Mouse (Mus musculus) ES-Bruce4 (cell line): ENCODE results near the gene Hus1. TPM values are rescaled to one million over a fixed set of nuclear protein-coding genes. Genes with fewer than 3 reads are reported as not detected.
A peak's percentile ranks its signal among the peaks of the same experiment; 100 is the strongest.

ENCODE experiments used
- H3K27ac ChIP-seq: 2 replicates; pipeline ENCODE4 v1.5.1; 2012; ENCODE audit warnings: low read length, inconsistent platforms; ENCODE audit not compliant: insufficient read depth
- H3K27me3 ChIP-seq: 2 replicates; pipeline ENCODE4 v1.6.1; 2012; ENCODE audit warnings: mild to moderate bottlenecking, low read length, inconsistent platforms; ENCODE audit not compliant: control insufficient read depth, poor library complexity, insufficient read depth, severe bottlenecking
- H3K36me3 ChIP-seq: 2 replicates; pipeline ENCODE4 v1.6.1; 2012; ENCODE audit warnings: inconsistent platforms, mild to moderate bottlenecking, low read length, moderate library complexity; ENCODE audit not compliant: control insufficient read depth, poor library complexity, insufficient read depth, severe bottlenecking
- H3K4me1 ChIP-seq: one replicate; pipeline ENCODE4 v1.8.1; 2011; ENCODE audit warnings: low read length; ENCODE audit not compliant: control insufficient read depth, insufficient read depth
- H3K4me3 ChIP-seq: 2 replicates; pipeline ENCODE4 v1.5.1; 2011; ENCODE audit warnings: low read depth, mild to moderate bottlenecking, low read length
- H3K9ac ChIP-seq: 2 replicates; pipeline ENCODE4 v1.6.1; 2012; ENCODE audit warnings: low read depth, mild to moderate bottlenecking, inconsistent platforms; ENCODE audit not compliant: poor library complexity, severe bottlenecking
- H3K9me3 ChIP-seq: replicated peaks from 2 replicates; pipeline ENCODE4 v1.6.1; 2012; ENCODE audit warnings: mild to moderate bottlenecking, low read length, inconsistent platforms; ENCODE audit not compliant: control insufficient read depth, poor library complexity, insufficient read depth, severe bottlenecking
- CTCF ChIP-seq: IDR thresholded peaks from one replicate; pipeline ENCODE4 v1.8.1; 2011; ENCODE audit warnings: low read depth, low read length
- EP300 ChIP-seq: IDR thresholded peaks from 2 replicates; pipeline ENCODE4 v1.6.1; 2011; ENCODE audit warnings: low read depth, low read length; ENCODE audit not compliant: insufficient read depth
- POLR2A ChIP-seq: IDR thresholded peaks from one replicate; pipeline ENCODE4 v1.8.1; 2011; ENCODE audit warnings: low read length; ENCODE audit not compliant: insufficient read depth
- polyA plus RNA-seq: library from polyadenylated mRNA; stranded (reverse); fragments of >200 nt; gene quantifications from 2 replicates; pipeline ENCODE4 v1.2.4, GENCODE M21; 2011; ENCODE audit warnings: low read depth; ENCODE audit not compliant: missing spikeins, insufficient read depth, insufficient read length

The Hus1 gene
- polyA plus RNA-seq, 1 experiment, result 33.7 TPM

DNA sequence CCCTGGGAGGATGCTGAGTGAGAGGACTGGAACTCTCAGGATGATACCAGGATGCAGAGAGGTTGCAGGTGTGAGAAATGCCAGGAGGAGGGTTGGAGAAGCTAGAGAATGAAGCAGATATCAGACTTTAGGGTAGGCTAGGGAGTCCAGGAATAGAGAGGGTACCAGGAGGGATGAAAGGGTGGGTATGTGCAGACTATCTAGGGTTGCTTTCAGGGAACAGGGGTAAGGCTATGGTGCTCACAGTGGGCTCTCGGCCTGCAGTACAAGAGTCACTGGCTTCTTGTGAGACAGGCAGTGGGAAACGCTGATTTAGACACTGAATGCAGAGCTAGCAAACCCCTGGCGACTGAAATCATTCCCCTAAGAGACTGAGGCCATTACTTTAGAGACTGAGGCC, 37.8 kb downstream of the Hus1 start, which contains the start of gene Pkd1l1:
TSS of gene Pkd1l1 (minus strand) at position 101 of the 400 bp plus-strand sequence.
- no peaks in the 10 kb centered on the region for H3K36me3 ChIP-seq
- no peaks in the 10 kb centered on the region for H3K4me1 ChIP-seq
- no peak within 1 kb of the TSS for H3K4me3 ChIP-seq
- no peak within 1 kb of the TSS for H3K9ac ChIP-seq
- H3K27me3 ChIP-seq, result no peaks in the 10 kb centered on the region
- no peaks in the 10 kb centered on the region for H3K9me3 ChIP-seq
- no peak within 1 kb of the TSS for H3K27ac ChIP-seq
- TF ChIP-seq EP300 (no peak), POLR2A (no peak), CTCF (no peak)

DNA sequence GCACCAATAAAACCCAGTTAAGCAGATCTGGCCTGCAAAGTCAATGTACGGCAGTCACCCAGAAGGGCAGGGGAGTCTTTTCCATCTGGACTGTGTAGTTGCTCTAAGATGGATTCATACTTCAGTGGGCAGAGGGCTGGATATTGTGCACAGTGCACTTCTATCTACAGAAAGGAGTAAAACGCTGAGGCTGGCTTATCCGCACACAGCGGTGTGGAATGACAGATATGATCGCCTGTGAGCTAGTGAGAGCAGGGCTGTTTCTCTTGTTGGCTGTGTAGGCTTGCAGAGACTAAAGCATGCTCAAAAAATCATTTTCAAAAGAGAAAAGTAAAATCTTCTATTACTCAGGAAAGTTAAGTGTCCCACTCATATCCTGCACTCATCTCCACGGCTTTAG, 38.9 kb downstream of the Hus1 start:
- Histone ChIP-seq H3K4me1 (no peaks in the 10 kb centered on the region), H3K9me3 (no peaks in the 10 kb centered on the region), H3K4me3 (no peak overlapping the region), H3K9ac (no peak overlapping the region), H3K27ac (no peak overlapping the region), H3K27me3 (no peaks in the 10 kb centered on the region), H3K36me3 (no peaks in the 10 kb centered on the region)
- TF ChIP-seq POLR2A (no peak), CTCF (no peak), EP300 (no peak)

DNA sequence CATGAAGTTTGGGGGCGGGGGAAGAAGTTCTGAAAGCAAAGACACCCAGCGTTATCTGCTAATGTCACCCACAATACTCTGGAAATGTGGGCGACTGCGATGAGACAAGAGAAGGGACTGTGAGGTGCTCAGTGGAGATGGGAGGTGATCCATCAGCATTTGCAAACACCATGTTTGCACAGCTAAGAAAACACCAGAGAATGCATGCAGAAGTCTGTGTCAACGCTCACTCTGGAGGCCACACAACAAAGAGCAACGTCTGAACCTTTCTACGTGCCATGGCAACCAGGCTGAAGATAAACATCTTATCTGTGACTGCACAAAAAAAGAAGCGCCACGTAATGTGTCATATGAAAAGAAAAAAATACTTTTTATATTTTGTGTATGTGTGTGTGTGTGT, 40.5 kb downstream of the Hus1 start:
- Histone ChIP-seq H3K9me3 (no peaks in the 10 kb centered on the region), H3K9ac (no peak overlapping the region), H3K27ac (no peak overlapping the region), H3K4me1 (no peaks in the 10 kb centered on the region), H3K27me3 (no peaks in the 10 kb centered on the region), H3K4me3 (no peak overlapping the region), H3K36me3 (no peaks in the 10 kb centered on the region)
- TF ChIP-seq CTCF (no peak), EP300 (no peak), POLR2A (no peak)

DNA sequence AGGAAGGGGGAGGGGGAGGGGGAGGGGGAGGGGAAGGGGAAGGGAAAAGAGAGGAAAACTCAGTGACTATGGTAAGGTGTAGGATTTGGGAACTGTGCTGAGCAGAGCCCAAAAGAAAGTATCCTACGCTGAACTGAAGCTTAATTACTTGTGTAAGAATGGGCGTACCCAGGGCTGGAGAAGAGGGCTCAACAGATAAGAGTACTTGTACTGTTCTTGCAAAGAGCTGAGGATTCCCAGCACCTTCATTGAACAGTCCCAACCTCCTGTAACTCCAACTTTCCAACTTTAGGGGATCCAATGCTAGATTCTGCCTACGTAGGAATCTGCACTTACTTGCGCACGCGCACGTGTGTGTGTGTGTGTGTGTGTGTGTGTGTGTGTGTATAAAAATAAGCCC, 42.9 kb downstream of the Hus1 start:
- no peak for TF ChIP-seq EP300
- no peaks in the 10 kb centered on the region for H3K36me3 ChIP-seq
- no peak overlapping the region for H3K27ac ChIP-seq
- H3K4me3 ChIP-seq, result no peak overlapping the region
- no peaks in the 10 kb centered on the region for H3K4me1 ChIP-seq
- no peak overlapping the region for H3K9ac ChIP-seq
- H3K9me3 ChIP-seq, result no peaks in the 10 kb centered on the region
- H3K27me3 ChIP-seq, result no peaks in the 10 kb centered on the region

DNA sequence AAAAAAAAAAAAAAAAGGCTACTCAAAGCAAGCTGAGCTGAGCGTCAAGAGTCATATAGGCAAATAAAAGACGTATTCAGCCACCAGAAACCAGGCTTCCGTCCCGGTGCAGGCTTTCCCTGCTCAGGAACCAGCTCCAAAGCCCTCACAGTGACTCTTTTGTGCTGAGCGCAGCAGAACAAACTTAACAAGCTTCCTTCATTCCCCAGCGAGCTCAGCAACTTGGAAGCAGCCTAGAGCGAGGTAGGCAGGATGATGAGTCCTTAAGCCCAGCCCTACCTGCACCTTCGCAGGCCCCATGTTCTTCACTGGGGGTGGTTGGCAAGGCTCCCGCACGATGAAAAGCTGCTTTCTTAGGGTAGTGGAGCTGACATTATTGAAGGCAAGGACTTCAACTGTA, 52.4 kb downstream of the Hus1 start:
- TF ChIP-seq EP300, result no peak
- TF ChIP-seq CTCF, result no peak
- TF ChIP-seq POLR2A, result no peak
- no peak overlapping the region for H3K4me3 ChIP-seq
- no peaks in the 10 kb centered on the region for H3K36me3 ChIP-seq
- no peak overlapping the region for H3K9ac ChIP-seq
- no peaks in the 10 kb centered on the region for H3K27me3 ChIP-seq
- no peak overlapping the region for H3K27ac ChIP-seq
- H3K4me1 ChIP-seq, result no peaks in the 10 kb centered on the region
- no peaks in the 10 kb centered on the region for H3K9me3 ChIP-seq

DNA sequence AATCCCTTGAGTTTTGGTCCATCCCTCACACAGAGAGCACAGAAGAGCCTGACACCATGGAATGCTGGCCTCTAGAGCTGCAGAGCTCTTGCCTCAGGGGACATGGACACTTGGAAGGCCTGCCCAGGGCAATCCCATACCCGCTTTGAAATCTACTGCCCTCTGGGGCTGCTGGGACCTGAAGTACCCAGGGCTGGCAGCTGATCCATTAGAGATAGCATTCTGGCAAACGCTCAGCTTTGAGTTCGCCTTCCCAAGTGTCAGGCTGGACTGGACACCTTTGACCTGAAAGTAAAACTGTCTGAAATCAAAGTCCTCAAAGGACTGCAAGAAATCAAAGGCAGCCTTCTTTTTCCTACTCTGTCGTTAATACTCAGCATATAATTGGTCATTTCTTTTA, 52.9 kb downstream of the Hus1 start:
- no peaks in the 10 kb centered on the region for H3K9me3 ChIP-seq
- H3K36me3 ChIP-seq, result no peaks in the 10 kb centered on the region
- no peak overlapping the region for H3K4me3 ChIP-seq
- H3K27ac ChIP-seq, result no peak overlapping the region
- no peaks in the 10 kb centered on the region for H3K4me1 ChIP-seq
- H3K9ac ChIP-seq, result no peak overlapping the region
- TF ChIP-seq CTCF, result no peak
- no peak for TF ChIP-seq POLR2A
- no peak for TF ChIP-seq EP300
- H3K27me3 ChIP-seq, result no peaks in the 10 kb centered on the region

DNA sequence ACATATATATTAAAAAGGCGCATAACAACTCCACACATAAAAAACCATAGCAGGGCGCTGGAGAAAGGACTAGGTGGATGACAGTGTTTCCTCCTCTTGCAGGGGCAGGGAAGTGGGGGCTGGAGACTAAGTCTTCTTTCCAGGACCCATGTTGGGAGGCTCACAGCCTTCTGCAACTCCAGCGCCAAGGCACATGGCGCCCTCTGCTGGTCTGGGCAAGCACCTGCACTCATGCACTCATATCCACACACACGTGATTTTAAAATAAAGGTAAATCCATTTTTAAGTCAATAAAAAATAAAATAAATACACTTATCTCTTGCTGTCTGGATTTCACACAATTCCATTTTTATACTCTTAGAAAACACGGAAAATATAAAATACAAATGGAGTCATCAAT, 54.0 kb downstream of the Hus1 start:
- Histone ChIP-seq H3K27me3 (no peaks in the 10 kb centered on the region), H3K4me1 (no peaks in the 10 kb centered on the region), H3K9ac (no peak overlapping the region), H3K27ac (no peak overlapping the region), H3K4me3 (no peak overlapping the region), H3K9me3 (no peaks in the 10 kb centered on the region), H3K36me3 (no peaks in the 10 kb centered on the region)
- TF ChIP-seq POLR2A, result no peak
- peak; percentile 96 for TF ChIP-seq CTCF
- TF ChIP-seq EP300, result no peak
